Comparison of ENCODE assay signal across 26 mouse cellular contexts in the genomic region with DNA sequence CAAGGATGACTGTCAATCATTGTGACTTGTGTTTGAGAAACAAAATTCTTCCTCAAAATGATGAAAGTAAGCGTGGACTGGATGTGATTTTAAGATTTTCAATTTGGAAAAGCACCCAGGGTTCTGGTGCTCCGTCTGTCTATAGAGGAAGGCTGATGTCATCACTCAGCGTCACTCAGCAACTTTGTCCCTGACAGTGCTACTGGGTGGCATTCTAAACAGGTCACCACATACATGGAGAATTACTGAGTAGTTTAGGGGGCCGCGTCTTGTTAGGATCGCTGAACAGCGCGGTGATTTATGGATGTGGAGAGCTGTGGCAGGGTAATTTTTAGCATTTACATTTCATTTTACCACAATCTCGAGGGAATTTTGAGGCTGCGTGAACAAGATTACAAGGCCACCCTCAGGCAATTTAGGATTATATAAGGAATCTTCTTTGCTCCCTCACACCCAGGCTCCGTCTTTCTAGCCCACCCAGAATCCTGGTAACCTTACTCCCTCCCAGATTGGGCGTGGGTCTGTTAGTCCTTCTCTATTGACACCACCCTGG. TPM values are rescaled to one million over a fixed set of nuclear protein-coding genes. Genes with fewer than 3 reads are reported as not detected.
DNase-seq lines count a peak whose midpoint lies in the region; ATAC-seq and TF ChIP-seq lines count a peak whose summit lies in the region.
"Had no signal": no experiment of that assay in that cellular context is flagged by ENCODE, and none has a peak within 500 bp of the region (broad histone marks: within the 10 kb centered on the region; RNA-seq: fewer than 3 reads in every experiment).

No protein-coding gene starts in this region.

- peak overlapping the region; percentile 18 for H3K4me2 ChIP-seq in heart, embryonic 13.5 days
- H3K4me2 ChIP-seq: forebrain, embryonic 13.5 days; kidney, embryonic 15.5 days; liver, embryonic 15.5 days; lung, embryonic 14.5 days; stomach, embryonic 15.5 days had no signal

- H3K9ac ChIP-seq in heart, embryonic 13.5 days: no peak overlapping the region; the same call in 1 of the 2 replicates
- H3K9ac ChIP-seq: forebrain, embryonic 13.5 days; kidney, embryonic 15.5 days; liver, embryonic 15.5 days; lung, embryonic 14.5 days; stomach, embryonic 15.5 days had no signal

- no peaks in the 10 kb centered on the region for H3K27me3 ChIP-seq in heart, embryonic 13.5 days (replicated peaks)
- H3K27me3 ChIP-seq: forebrain, embryonic 13.5 days; kidney, embryonic 15.5 days; liver, embryonic 15.5 days; Patski; stomach, embryonic 15.5 days had no signal

- intact Hi-C loops in heart, postnatal 10 days (cut with DNase I): no loop called here

- H3K4me1 ChIP-seq in heart, embryonic 13.5 days: peaks cover 21% of the 10 kb centered on the region
- peaks cover 22% of the 10 kb centered on the region for H3K4me1 ChIP-seq in cortical plate, adult 2 months (ENCODE audit: control insufficient read depth, insufficient read depth, low read length)

- H3K36me3 ChIP-seq in heart, embryonic 13.5 days: no peaks in the 10 kb centered on the region
- H3K36me3 ChIP-seq: G1E; heart, embryonic 10.5 days; kidney, embryonic 15.5 days; liver, embryonic 15.5 days; stomach, embryonic 15.5 days had no signal

- no peaks in the 10 kb centered on the region for H3K9me3 ChIP-seq in heart, embryonic 13.5 days
- H3K9me3 ChIP-seq: forebrain, embryonic 13.5 days; G1E; heart, embryonic 10.5 days; kidney, embryonic 15.5 days; liver, embryonic 15.5 days; stomach, embryonic 15.5 days had no signal

- no peak overlapping the region for H3K4me3 ChIP-seq in heart, embryonic 13.5 days
- no peak overlapping the region for H3K4me3 ChIP-seq in layer of hippocampus, adult 2 months
- no peak overlapping the region for H3K4me3 ChIP-seq in cortical plate, adult 2 months (ENCODE audit: insufficient read depth, low read length)
- H3K4me3 ChIP-seq: forebrain, embryonic 13.5 days; heart, embryonic 10.5 days; kidney, embryonic 15.5 days; liver, embryonic 15.5 days; stomach, embryonic 15.5 days had no signal

- TF ChIP-seq CTCF in layer of hippocampus, adult 2 months (conservative IDR thresholded peaks at IDR 0.05): no peak
- TF ChIP-seq CTCF in cortical plate, adult 2 months (IDR thresholded peaks at IDR 0.05; ENCODE audit: extremely low read depth, insufficient read depth, low read length): no peak

- DNase-seq in adrenal gland, adult 2 months: peak; percentile 61
- DNase-seq in adrenal gland, postnatal 14 days: no peak
- DNase-seq in heart, postnatal 10 days: no peak
- no peak for DNase-seq in layer of hippocampus, adult 2 months (ENCODE audit: low spot score in 2 of 2)
- DNase-seq in layer of hippocampus, adult 9-11 months: no peak
- DNase-seq: cerebellum, adult 11 months; cerebellum, postnatal 10 days; gastrocnemius, postnatal 10 days; kidney, adult 18-20 months; kidney, postnatal 25 days; lung, embryonic 14.5 days; lung, postnatal 14 days; right cerebral cortex, postnatal 25 days; thymus, adult 18-20 months; thymus, postnatal 25 days had no signal

- no peak for ATAC-seq in heart, embryonic 13.5 days (ENCODE audit: extremely low read depth, insufficient number of reproducible peaks, low FRiP score, low TSS enrichment)
- ATAC-seq: forebrain, embryonic 13.5 days; hindbrain, embryonic 16.5 days; midbrain, embryonic 16.5 days; Patski had no signal

- WGBS in heart, embryonic 13.5 days: 53% methylated on average over 12 of the region's 12 CpGs

- no peak for TF ChIP-seq POLR2A in cortical plate, adult 2 months (IDR thresholded peaks at IDR 0.05; ENCODE audit: extremely low read depth, insufficient read depth, low read length)

- no peak overlapping the region for H3K27ac ChIP-seq in heart, embryonic 13.5 days (replicated peaks)
- H3K27ac ChIP-seq in layer of hippocampus, adult 2 months: peak overlapping the region; percentile 73
- peak overlapping the region; percentile 18; the same call in 1 of the 2 replicates for H3K27ac ChIP-seq in cortical plate, adult 2 months (ENCODE audit: insufficient read depth, low read length)
- H3K27ac ChIP-seq: forebrain, embryonic 13.5 days; heart, embryonic 10.5 days; kidney, embryonic 15.5 days; liver, embryonic 15.5 days; stomach, embryonic 15.5 days had no signal

RNA-seq across cellular contexts. Expression of gene Tspan5, which starts 26.6 kb away (rescaled TPM):
- total RNA-seq in adrenal gland, adult 2 months (2021): 10 to 100 TPM; 47.3 to 67.5 TPM
- 32.3 and 40.3 TPM in 2 replicates for polyA plus RNA-seq in adrenal gland, adult 2 months (2012; rRNA removed)
- 38.2 and 39.1 TPM in 2 replicates for total RNA-seq in adrenal gland, postnatal 14 days (2021)
- polyA plus RNA-seq in heart, embryonic 13.5 days (2015; fragmentation: Nextera tagmentation; extraction: Ambion mirVana): 13.9 and 16.2 TPM in 2 replicates
- total RNA-seq in heart, postnatal 10 days (2021): 10 to 100 TPM; 12.4 to 13.7 TPM
- total RNA-seq in layer of hippocampus, adult 2 months (2021): 100 to 1,000 TPM; 199 to 202 TPM
- polyA plus RNA-seq in cortical plate, adult 2 months (2012; rRNA removed): 224 and 226 TPM in 2 replicates
- polyA plus RNA-seq: G1E had no signal
